In genomic region chr14:35093561-35094186, GRCm38 (mm10) we compare ENCODE assay signal across 14 mouse cellular contexts.
DNase-seq lines count a peak whose midpoint lies in the region; ATAC-seq and TF ChIP-seq lines count a peak whose summit lies in the region.
"Had no signal": no experiment of that assay in that cellular context is flagged by ENCODE, and none has a peak within 500 bp of the region (broad histone marks: within the 10 kb centered on the region; RNA-seq: fewer than 3 reads in every experiment).

No protein-coding gene starts in this region.

- H3K27me3 ChIP-seq in midbrain, embryonic 11.5 days (ENCODE audit: control insufficient read depth, insufficient read depth, low read length) = no peaks in the 10 kb centered on the region
- 0 out of 2 replicates have a peak, but pooled peaks cover 3% of the 10 kb centered on the region for H3K27me3 ChIP-seq in midbrain, embryonic 10.5 days (ENCODE audit: low read depth, poor library complexity, severe bottlenecking)
- no peaks in the 10 kb centered on the region for H3K27me3 ChIP-seq in hindbrain, embryonic 11.5 days (ENCODE audit: control insufficient read depth, insufficient read depth, low read length)
- no peaks in the 10 kb centered on the region for H3K27me3 ChIP-seq in midbrain, postnatal 0 days (ENCODE audit: insufficient read depth, low read length)
- H3K27me3 ChIP-seq in kidney, embryonic 16.5 days (ENCODE audit: insufficient read depth, low read length) = no peaks in the 10 kb centered on the region
- H3K27me3 ChIP-seq: heart, embryonic 13.5 days; stomach, embryonic 15.5 days had no signal

- peaks cover 8% of the 10 kb centered on the region for H3K4me1 ChIP-seq in midbrain, embryonic 11.5 days (ENCODE audit: control insufficient read depth, insufficient read depth, low read length)
- peaks cover 25% of the 10 kb centered on the region for H3K4me1 ChIP-seq in midbrain, embryonic 10.5 days
- no peaks in the 10 kb centered on the region for H3K4me1 ChIP-seq in hindbrain, embryonic 11.5 days (replicated peaks; ENCODE audit: control insufficient read depth, insufficient read depth, low read length)
- no peaks in the 10 kb centered on the region for H3K4me1 ChIP-seq in midbrain, postnatal 0 days (ENCODE audit: insufficient read depth, low read length)
- peaks cover 9% of the 10 kb centered on the region; the same call in 1 of the 2 replicates for H3K4me1 ChIP-seq in kidney, embryonic 16.5 days (ENCODE audit: insufficient read depth, low read length)
- H3K4me1 ChIP-seq: stomach, embryonic 15.5 days had no signal

- peak; percentile 58 for TF ChIP-seq CTCF in midbrain, postnatal 0 days (IDR thresholded peaks at IDR 0.05)

- peak; percentile 52; the same call in 1 of the 2 replicates for ATAC-seq in midbrain, embryonic 11.5 days (ENCODE audit: low FRiP score)
- peak; percentile 66 for ATAC-seq in hindbrain, embryonic 11.5 days (ENCODE audit: low FRiP score)
- no peak for ATAC-seq in midbrain, postnatal 0 days (ENCODE audit: low FRiP score)
- no peak for ATAC-seq in kidney, embryonic 16.5 days (ENCODE audit: low FRiP score, low TSS enrichment)

- 51% methylated on average over 6 of the region's 6 CpGs for WGBS in midbrain, embryonic 11.5 days
- WGBS in midbrain, embryonic 10.5 days = 68% methylated on average over 6 of the region's 6 CpGs
- WGBS in hindbrain, embryonic 11.5 days = 67% methylated on average over 6 of the region's 6 CpGs
- WGBS in midbrain, postnatal 0 days = 59% methylated on average over 6 of the region's 6 CpGs
- 65% methylated on average over 6 of the region's 6 CpGs for WGBS in kidney, embryonic 16.5 days

- no peak overlapping the region for H3K27ac ChIP-seq in midbrain, embryonic 11.5 days (ENCODE audit: low read depth, low read length)
- H3K27ac ChIP-seq in midbrain, embryonic 10.5 days (replicated peaks) = no peak overlapping the region
- H3K27ac ChIP-seq in hindbrain, embryonic 11.5 days (ENCODE audit: low read depth, low read length) = no peak overlapping the region
- H3K27ac ChIP-seq in midbrain, postnatal 0 days (ENCODE audit: low read depth, low read length) = no peak overlapping the region
- no peak overlapping the region for H3K27ac ChIP-seq in kidney, embryonic 16.5 days (ENCODE audit: low read length)
- H3K27ac ChIP-seq: heart, embryonic 13.5 days; stomach, embryonic 15.5 days had no signal

- no peak overlapping the region for H3K4me3 ChIP-seq in midbrain, embryonic 11.5 days (ENCODE audit: low read depth, low read length)
- H3K4me3 ChIP-seq in midbrain, embryonic 10.5 days = no peak overlapping the region
- no peak overlapping the region for H3K4me3 ChIP-seq in hindbrain, embryonic 11.5 days (ENCODE audit: low read depth, low read length)
- no peak overlapping the region for H3K4me3 ChIP-seq in midbrain, postnatal 0 days (ENCODE audit: low read depth, low read length)
- H3K4me3 ChIP-seq in kidney, embryonic 16.5 days (ENCODE audit: low read length) = no peak overlapping the region
- H3K4me3 ChIP-seq: heart, embryonic 13.5 days; stomach, embryonic 15.5 days had no signal

- no peaks in the 10 kb centered on the region for H3K9me3 ChIP-seq in midbrain, embryonic 11.5 days (ENCODE audit: control insufficient read depth, low read length)
- no peaks in the 10 kb centered on the region for H3K9me3 ChIP-seq in midbrain, embryonic 10.5 days (replicated peaks)
- no peaks in the 10 kb centered on the region for H3K9me3 ChIP-seq in hindbrain, embryonic 11.5 days (ENCODE audit: control insufficient read depth, low read length)
- H3K9me3 ChIP-seq in midbrain, postnatal 0 days (ENCODE audit: low read length) = no peaks in the 10 kb centered on the region
- no peaks in the 10 kb centered on the region for H3K9me3 ChIP-seq in kidney, embryonic 16.5 days (ENCODE audit: low read length)
- H3K9me3 ChIP-seq: heart, embryonic 13.5 days; stomach, embryonic 15.5 days had no signal

- H3K9ac ChIP-seq in midbrain, embryonic 11.5 days (ENCODE audit: low read length) = no peak overlapping the region
- no peak overlapping the region for H3K9ac ChIP-seq in hindbrain, embryonic 11.5 days (ENCODE audit: low read depth, low read length)
- H3K9ac ChIP-seq in midbrain, postnatal 0 days (replicated peaks; ENCODE audit: low read length, poor library complexity, severe bottlenecking) = no peak overlapping the region
- H3K9ac ChIP-seq in kidney, embryonic 16.5 days (replicated peaks; ENCODE audit: low read length) = no peak overlapping the region
- H3K9ac ChIP-seq: heart, embryonic 13.5 days; stomach, embryonic 15.5 days had no signal

- no peaks in the 10 kb centered on the region for H3K36me3 ChIP-seq in midbrain, embryonic 11.5 days (ENCODE audit: control insufficient read depth, insufficient read depth, low read length)
- no peaks in the 10 kb centered on the region for H3K36me3 ChIP-seq in midbrain, embryonic 10.5 days
- H3K36me3 ChIP-seq in hindbrain, embryonic 11.5 days (ENCODE audit: control insufficient read depth, insufficient read depth, low read length) = no peaks in the 10 kb centered on the region
- H3K36me3 ChIP-seq in midbrain, postnatal 0 days (ENCODE audit: insufficient read depth, low read length) = no peaks in the 10 kb centered on the region
- H3K36me3 ChIP-seq in kidney, embryonic 16.5 days (ENCODE audit: insufficient read depth, low read length) = no peaks in the 10 kb centered on the region
- H3K36me3 ChIP-seq: heart, embryonic 13.5 days; stomach, embryonic 15.5 days had no signal

- DNase-seq in embryo, embryonic 10.5 days (ENCODE audit: low spot score) = peak; percentile 3
- DNase-seq in embryo, embryonic 11 days = no peak
- DNase-seq in midbrain, embryonic 11.5 days (ENCODE audit: low spot score, missing footprints) = no peak
- no peak for DNase-seq in midbrain, embryonic 10.5 days (ENCODE audit: low spot score)
- no peak for DNase-seq in hindbrain, embryonic 11.5 days (ENCODE audit: low spot score)
- no peak for DNase-seq in midbrain, postnatal 0 days (ENCODE audit: low spot score)
- no peak for DNase-seq in cerebellum, postnatal 25 days
- DNase-seq: adrenal gland, postnatal 25 days; gastrocnemius, postnatal 36 days; liver; lung, postnatal 10 days had no signal

- no peak overlapping the region for H3K4me2 ChIP-seq in midbrain, embryonic 11.5 days
- H3K4me2 ChIP-seq in hindbrain, embryonic 11.5 days (replicated peaks; ENCODE audit: low read depth, low read length) = no peak overlapping the region
- H3K4me2 ChIP-seq in midbrain, postnatal 0 days (ENCODE audit: low read depth, low read length, poor library complexity, severe bottlenecking) = no peak overlapping the region
- H3K4me2 ChIP-seq in kidney, embryonic 16.5 days (replicated peaks; ENCODE audit: low read depth, low read length) = no peak overlapping the region
- H3K4me2 ChIP-seq: heart, embryonic 13.5 days; stomach, embryonic 15.5 days had no signal

Comparison
In these comparisons a context has a peak if more than half of its experiments do, and no peak if none do; other contexts are left out.
1. ATAC-seq: peak in midbrain, embryonic 11.5 days (single experiment) and hindbrain, embryonic 11.5 days (single experiment); none in midbrain, postnatal 0 days (single experiment) and kidney, embryonic 16.5 days (single experiment).